Mouse (Mus musculus) kidney, postnatal 0 days (tissue): Measurements from ENCODE around the gene Ccdc186. TPM values are rescaled to one million over a fixed set of nuclear protein-coding genes. Genes with fewer than 3 reads are reported as not detected.
A peak's percentile ranks its signal among the peaks of the same experiment; 100 is the strongest.

Source experiments
- ATAC-seq: fragments of 200-750 bp; cut with Nextera tagmentation; replicated peaks from 2 replicates; pipeline ENCODE4 v1.8.0; 2017; ENCODE audit warnings: low read depth, moderate number of reproducible peaks, moderate TSS enrichment, moderate library complexity; ENCODE audit not compliant: low FRiP score
- DNase-seq: peaks from one replicate; pipeline ENCODE4 v3.0.0-alpha.2; 2016; ENCODE audit warnings: low spot score
- H3K27ac ChIP-seq: fragments of 300-500 bp; sonication (generic); 2 replicates; pipeline ENCODE4 v1.5.1; 2014; ENCODE audit warnings: mild to moderate bottlenecking
- H3K27me3 ChIP-seq: fragments of 300-500 bp; sonication (generic); 2 replicates; pipeline ENCODE4 v1.6.1; 2014; ENCODE audit warnings: low read length, mixed read lengths; ENCODE audit not compliant: insufficient read depth
- H3K36me3 ChIP-seq: fragments of 300-500 bp; sonication (generic); 2 replicates; pipeline ENCODE4 v1.6.1; 2014; ENCODE audit warnings: low read length, mixed read lengths; ENCODE audit not compliant: insufficient read depth
- H3K4me1 ChIP-seq: fragments of 300-500 bp; sonication (generic); replicated peaks from 2 replicates; pipeline ENCODE4 v1.6.1; 2014; ENCODE audit warnings: antibody characterized with exemption, low read length, mixed read lengths; ENCODE audit not compliant: insufficient read depth
- H3K4me2 ChIP-seq: fragments of 300-500 bp; sonication (generic); 2 replicates; pipeline ENCODE4 v1.6.1; 2014; ENCODE audit warnings: mild to moderate bottlenecking, low read length, moderate library complexity, mixed read lengths
- H3K4me3 ChIP-seq: fragments of 300-500 bp; sonication (generic); replicated peaks from 2 replicates; pipeline ENCODE4 v1.5.1; 2014; ENCODE audit warnings: low read depth, low read length
- H3K9ac ChIP-seq: fragments of 300-500 bp; sonication (generic); 2 replicates; pipeline ENCODE4 v1.6.1; 2014; ENCODE audit warnings: low read depth, low read length
- H3K9me3 ChIP-seq: fragments of 300-500 bp; sonication (generic); replicated peaks from 2 replicates; pipeline ENCODE4 v1.6.1; 2016; ENCODE audit warnings: low read length, inconsistent platforms, mixed read lengths
- CTCF ChIP-seq: IDR thresholded peaks from 2 replicates; pipeline ENCODE4 v1.5.1; 2016; ENCODE audit warnings: antibody characterized with exemption, low read depth, mild to moderate bottlenecking, moderate library complexity
- WGBS: fragments of 180-500 bp; shearing (Covaris S2); extraction: QIAGEN DNeasy Blood & Tissue Kit; methylation state at CpG from one replicate; pipeline ENCODE4 v1.1.7; 2014; 5-methylcytosine and 5-hydroxymethylcytosine counted together
- polyA plus RNA-seq: library from polyadenylated mRNA; unstranded; fragments of >200 nt; fragmentation: Nextera tagmentation; extraction: Ambion mirVana; gene quantifications from 2 replicates; pipeline ENCODE4 v1.2.1, GENCODE M21; 2015

Gene Ccdc186
- polyA plus RNA-seq, 1 experiment from 2014 or later = 20.3 TPM

DNA sequence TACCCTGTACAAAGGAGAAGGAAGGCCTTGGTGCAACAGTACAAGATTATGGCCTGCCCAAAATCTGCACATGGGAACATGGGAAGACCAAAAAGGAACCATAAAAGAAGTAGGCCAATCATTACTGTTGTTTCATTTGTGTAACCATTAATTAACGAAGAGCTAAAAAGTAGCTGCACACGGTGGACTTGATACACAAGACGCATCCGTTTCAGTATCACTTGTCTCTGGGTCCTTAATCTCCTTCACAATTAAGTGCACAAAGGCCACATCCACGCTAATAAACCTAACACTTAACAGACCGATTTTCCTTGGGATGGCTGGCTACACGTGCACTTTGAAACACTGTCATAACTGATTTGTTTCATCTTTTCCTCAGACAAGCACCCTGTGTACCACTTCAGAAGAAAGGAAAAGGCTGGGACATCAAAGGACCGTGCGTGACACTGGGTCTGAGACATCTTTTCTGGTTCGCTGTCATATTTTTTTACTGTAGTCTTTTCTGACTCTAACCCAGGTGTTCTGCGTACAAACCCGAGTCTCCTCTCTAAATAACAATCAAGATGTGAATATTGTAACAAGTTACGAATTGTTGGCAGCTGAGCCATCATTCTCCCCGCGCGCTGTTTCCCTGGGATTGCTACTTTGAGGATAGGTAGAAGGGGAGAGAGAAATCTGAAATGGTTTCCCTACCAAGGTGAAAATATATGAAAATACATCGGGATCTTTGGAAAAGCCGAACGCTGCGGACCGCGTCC, 771 bp downstream of the Ccdc186 start:
- Histone ChIP-seq H3K36me3 (no peaks in the 10 kb centered on the region), H3K4me1 (peaks cover 21% of the 10 kb centered on the region), H3K4me3 (peak overlapping the region; percentile 82), H3K27ac (peak overlapping the region; percentile 78), H3K4me2 (peak overlapping the region; percentile 74), H3K27me3 (no peaks in the 10 kb centered on the region), H3K9me3 (no peaks in the 10 kb centered on the region), H3K9ac (peak overlapping the region; percentile 86)
- DNase-seq = peak; percentile 21
- 5% methylated on average over 22 of the region's 22 CpGs for WGBS
- TF ChIP-seq CTCF = no peak
- no peak for ATAC-seq

DNA sequence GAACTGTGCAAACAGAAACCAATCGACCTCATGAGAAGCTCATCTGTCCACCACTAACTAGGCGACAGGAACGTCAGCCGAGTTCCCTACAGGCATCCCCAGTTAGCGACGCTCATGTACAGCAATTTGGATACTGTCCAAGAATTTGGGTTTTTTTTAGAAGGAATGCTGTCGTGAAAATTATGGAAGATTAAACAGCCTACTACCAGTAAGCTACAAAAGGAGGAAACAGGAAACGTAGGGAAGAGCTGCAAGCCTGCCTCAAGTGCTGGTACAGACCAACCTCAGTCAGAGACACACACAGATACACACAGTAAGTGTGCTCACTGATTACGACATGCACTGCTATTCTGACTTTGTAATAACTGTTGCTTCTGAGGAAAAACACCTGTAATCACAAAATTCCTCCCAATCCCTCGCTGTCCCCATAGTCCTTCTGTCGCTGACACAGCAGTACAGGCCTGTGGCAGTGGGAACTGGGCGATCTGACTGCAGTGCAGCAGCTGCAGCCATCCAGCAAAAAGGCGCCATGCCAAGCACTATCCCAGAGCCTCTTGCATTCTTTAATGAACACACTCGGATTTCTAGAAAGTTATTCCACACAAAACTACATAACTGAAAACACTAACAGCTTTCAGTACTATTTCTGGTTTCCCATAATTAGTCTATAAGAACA, 4.0 kb downstream of the Ccdc186 start:
- no peak for ATAC-seq
- TF ChIP-seq CTCF = no peak
- no peak overlapping the region for H3K4me3 ChIP-seq

DNA sequence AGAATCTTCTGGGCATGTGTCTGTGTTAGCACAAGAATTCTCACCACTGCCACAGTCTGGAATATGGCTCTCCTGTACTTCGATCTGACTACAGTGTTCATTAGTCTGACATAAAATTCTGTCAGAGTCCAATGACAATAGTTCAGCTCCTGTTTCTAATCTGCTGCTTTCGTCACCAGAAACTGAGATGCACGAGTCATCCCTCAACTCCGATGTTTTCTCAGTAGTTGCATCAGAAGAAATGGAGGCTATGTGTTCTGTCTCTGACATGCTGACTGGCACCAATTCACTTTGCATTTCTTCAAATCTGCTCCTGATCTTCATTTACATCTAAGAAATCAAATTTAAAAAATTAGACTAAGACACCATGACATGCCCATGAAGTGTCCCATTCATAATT, 8.6 kb downstream of the Ccdc186 start:
- Histone ChIP-seq H3K27ac (no peak overlapping the region), H3K4me3 (no peak overlapping the region), H3K36me3 (peaks cover 8% of the 10 kb centered on the region), H3K4me1 (peaks cover 15% of the 10 kb centered on the region), H3K4me2 (no peak overlapping the region), H3K9ac (no peak overlapping the region), H3K9me3 (no peaks in the 10 kb centered on the region), H3K27me3 (no peaks in the 10 kb centered on the region)
- ATAC-seq = no peak
- no peak for TF ChIP-seq CTCF
- WGBS = 84% methylated on average over 4 of the region's 4 CpGs
- DNase-seq = no peak

More for the DNA sequence above, 4.0 kb downstream of the Ccdc186 start:
- Histone ChIP-seq H3K27me3 (no peaks in the 10 kb centered on the region), H3K27ac (peak overlapping the region; percentile 54; the same call in 1 of the 2 replicates), H3K36me3 (no peaks in the 10 kb centered on the region), H3K4me2 (peak overlapping the region; percentile 23), H3K9me3 (no peaks in the 10 kb centered on the region), H3K9ac (no peak overlapping the region), H3K4me1 (peaks cover 21% of the 10 kb centered on the region)
- peak; percentile 79 for DNase-seq
- WGBS = 29% methylated on average over 14 of the region's 14 CpGs

DNA sequence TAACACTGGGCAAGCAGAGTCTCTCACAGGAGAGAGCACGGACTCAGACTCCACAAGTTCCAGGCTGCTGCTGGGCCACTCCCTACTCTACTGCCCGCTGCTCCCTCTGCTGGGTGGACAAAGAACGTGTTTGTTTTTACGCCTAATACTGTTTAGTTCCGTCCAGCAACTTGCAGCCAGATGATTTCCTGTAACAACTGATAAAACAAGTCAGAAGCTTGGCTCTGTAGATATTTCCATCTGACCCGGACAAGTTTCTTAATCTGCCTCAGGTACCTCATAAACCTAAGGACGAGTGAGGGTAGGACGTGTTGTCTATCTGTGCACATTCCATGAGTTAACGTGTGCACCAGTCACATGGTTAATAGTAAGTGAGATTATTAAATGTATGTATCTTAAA, 10.4 kb downstream of the Ccdc186 start:
- Histone ChIP-seq H3K9ac (no peak overlapping the region), H3K4me2 (no peak overlapping the region), H3K27me3 (no peaks in the 10 kb centered on the region), H3K4me1 (no peaks in the 10 kb centered on the region), H3K9me3 (no peaks in the 10 kb centered on the region), H3K4me3 (no peak overlapping the region), H3K36me3 (peaks cover 22% of the 10 kb centered on the region), H3K27ac (no peak overlapping the region)
- peak; percentile 85 for TF ChIP-seq CTCF
- no peak for ATAC-seq
- DNase-seq = peak; percentile 83
- 38% methylated on average over 9 of the region's 9 CpGs for WGBS

DNA sequence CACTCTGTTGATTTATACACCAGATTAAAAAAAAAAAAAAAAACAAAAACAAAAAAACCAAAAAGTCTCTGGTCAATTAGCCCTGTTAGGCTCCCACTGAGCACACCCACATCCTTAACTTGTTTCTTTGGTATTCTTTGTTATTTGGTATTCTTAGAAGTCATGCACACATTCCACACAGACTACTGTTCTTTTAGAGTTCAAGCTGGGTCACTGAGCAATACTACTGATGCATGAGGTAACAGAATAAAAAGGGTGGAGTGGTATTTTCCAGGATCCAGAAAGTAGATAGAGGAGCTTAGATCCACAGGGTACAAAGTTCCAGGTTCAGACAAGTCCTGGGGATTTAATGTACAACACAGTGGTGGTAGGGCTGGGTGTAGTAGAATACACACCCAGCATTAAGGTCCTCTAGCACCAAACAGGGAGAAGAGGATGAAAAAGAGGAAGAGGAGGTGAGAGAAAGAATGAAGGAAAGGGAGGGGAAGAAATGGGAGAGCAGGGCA, 11.3 kb downstream of the Ccdc186 start:
- Histone ChIP-seq H3K4me1 (no peaks in the 10 kb centered on the region), H3K36me3 (peaks cover 22% of the 10 kb centered on the region), H3K27ac (no peak overlapping the region), H3K9me3 (no peaks in the 10 kb centered on the region), H3K4me2 (no peak overlapping the region), H3K9ac (no peak overlapping the region), H3K27me3 (no peaks in the 10 kb centered on the region), H3K4me3 (no peak overlapping the region)
- no peak for DNase-seq
- ATAC-seq = no peak
- no peak for TF ChIP-seq CTCF

DNA sequence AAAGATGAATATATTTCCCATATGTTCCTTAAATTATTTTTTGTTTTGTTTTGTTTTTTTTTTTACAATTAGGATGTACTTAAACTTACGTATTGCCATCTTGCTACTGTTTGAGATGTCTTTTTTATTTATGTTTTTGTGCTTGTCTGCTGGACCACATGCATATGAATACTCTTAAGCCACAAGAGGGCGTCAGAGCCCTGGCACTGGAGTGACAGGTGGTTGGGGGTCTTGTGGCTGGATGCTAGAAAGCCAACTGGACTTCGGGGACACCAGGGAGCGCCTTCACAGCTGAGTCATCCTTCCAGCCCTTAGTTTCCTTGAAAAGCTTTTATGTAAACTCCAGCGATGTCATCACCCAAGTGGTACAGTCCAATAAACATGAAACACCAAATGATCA, 13.2 kb downstream of the Ccdc186 start:
- Histone ChIP-seq H3K4me3 (no peak overlapping the region), H3K4me1 (no peaks in the 10 kb centered on the region), H3K9ac (no peak overlapping the region), H3K27me3 (no peaks in the 10 kb centered on the region), H3K27ac (no peak overlapping the region), H3K36me3 (peaks cover 27% of the 10 kb centered on the region), H3K9me3 (no peaks in the 10 kb centered on the region), H3K4me2 (no peak overlapping the region)
- peak; percentile 47 for DNase-seq
- 64% methylated on average over 5 of the region's 5 CpGs for WGBS
- peak; percentile 68 for TF ChIP-seq CTCF
- ATAC-seq = no peak
